Mouse (Mus musculus) embryo, embryonic 10 days (tissue): ENCODE data around the gene Trhr2.

Experiments used
- DNase-seq: peaks from one replicate; pipeline ENCODE4 v3.0.0-alpha.2; 2015; ENCODE audit warnings: low spot score

Gene Trhr2

DNA sequence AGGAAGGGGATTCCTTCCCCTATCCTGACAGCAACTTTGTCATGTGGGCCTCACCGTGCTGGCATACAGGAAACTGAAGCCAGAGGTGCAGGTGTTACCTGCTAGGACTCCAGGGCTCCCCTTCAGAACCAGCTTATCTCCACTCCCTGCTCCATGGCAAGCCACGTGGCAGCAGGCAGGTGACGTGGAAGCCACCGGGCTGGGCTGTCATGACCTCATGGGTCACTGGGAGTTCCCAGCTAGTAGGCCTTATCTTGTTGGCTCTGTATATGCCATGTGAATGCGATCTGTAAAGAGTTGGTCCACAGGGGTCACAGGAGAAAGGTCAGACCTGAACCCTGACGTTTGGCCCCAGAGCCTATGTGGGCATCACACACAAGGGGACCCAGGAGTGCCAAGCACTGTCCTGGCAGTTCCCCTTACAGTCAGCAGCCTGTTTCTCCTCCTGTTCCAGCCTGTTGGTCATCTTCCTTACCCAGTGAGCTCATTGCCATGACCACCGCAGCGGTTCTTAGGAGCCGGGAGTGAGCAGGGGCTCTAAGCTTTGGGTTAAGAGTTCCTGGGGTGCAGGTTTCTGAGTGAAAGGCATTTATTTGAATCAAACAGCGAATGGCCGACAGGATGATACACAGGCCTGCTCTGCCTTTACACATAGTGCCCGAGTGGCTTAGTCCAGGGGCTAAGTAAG lies 30.0 kb downstream of the Trhr2 start:
- no peak for DNase-seq

DNA sequence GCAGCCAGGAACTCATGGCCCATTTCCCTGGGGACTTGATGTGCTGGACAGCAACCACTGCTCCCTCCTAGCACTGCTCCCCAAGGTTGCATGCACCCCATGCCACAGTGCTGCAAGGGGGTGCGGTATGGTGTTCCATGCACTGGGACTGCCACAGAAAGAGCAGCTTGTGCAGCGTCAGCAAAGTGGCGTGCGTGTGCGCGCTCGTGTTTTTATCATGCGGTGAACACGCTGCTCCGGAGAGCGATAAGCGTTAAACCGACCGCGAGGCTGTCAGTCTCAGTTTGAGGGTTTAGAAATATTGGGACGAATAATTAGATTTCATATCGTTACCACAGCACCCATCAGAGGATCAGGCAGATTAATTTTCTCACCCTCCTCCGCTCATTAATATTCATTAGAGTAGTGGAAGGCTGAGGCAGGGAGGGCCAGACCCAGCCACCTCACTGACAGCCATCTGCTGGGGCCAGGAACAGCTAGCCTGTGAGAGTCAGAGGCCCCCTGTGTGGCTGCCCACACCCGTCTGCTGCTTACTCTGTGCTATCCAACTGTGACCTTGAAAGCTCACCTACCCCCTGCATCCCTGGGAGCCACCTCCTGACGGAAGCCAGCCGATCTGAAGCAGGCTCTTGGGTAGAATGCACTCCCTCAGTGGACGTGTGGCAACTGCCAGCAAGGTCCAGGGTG lies 30.9 kb downstream of the Trhr2 start:
- DNase-seq, result no peak

DNA sequence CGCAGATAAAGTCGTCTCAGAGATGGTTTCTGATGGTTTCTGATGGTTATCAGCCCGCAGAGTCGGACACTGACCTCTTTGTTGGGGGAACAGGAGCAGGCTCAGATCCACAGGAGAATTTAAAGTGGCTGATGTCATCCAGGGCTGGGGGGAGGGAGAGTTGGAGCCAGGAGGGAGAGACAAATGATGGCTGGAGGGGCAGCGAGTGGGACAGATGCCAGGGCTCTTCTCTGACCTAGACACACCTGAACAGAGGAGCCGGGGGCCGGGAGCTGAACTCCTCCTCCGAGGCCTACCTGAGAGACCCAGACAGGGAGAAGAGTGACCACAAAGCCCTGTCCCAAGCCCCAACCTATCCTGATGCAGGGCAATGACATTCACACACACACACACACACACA lies 31.5 kb downstream of the Trhr2 start:
- no peak for DNase-seq

DNA sequence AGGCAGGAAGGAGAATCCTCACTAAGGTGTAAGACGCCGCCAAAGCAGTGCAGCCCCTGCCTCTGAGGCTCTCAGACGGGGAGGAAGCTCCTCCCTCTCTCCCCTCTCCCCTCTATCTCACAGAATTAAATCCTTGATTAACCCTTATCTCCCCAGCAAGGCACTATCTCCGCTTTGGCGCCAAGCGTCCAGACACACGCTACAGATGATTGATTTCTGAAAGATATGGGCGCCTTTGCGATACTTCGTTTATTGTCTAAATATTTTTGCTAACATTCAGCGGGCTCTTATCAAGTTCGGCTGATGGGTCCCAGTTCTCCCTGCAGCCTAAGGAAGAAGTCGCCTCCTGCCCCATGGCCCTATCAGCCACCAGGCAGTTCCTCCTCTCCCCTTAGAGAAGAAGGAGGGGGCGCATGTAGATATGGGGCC lies 34.4 kb downstream of the Trhr2 start:
- DNase-seq, result no peak

DNA sequence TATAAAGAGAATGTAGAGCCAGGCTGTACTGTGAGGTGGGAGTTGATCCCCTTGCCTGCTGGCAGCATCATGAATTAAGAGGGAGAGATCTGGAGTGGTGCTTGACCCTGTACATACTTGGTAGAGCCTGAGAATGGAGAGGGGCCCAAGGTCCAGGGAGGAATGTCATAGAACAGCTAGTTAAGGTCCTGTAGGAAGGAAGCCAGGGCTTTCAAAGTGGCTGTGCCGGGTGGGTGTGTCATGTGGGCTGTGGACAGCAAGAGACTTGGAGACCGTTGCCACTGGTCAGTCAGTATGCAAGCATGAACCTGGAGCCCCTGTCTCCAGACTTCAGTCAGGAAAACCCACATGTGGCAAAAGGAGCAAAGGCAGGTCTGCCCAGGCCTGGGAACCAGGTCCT lies 35.4 kb downstream of the Trhr2 start:
- DNase-seq, result no peak

DNA sequence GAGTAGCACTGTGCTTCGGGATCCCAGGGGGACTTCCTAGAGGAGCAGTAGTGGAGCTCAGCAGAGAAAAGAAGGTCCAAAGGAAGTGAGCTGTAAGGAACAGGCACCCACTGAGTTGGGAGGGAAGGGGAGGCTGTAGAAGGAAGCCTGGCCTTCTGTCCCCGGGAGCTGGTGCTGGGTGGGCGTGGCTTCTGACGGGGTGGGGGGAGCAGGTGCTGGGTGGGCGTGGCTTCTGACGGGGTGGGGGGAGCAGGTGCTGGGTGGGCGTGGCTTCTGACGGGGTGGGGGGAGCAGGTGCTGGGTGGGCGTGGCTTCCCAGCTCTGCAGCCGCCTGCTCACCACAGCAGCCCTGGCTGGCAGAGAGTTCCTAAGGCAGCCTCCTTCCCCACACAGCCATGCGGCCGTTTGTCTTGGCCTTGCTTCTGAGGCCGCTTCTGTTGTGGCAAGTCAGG lies 36.6 kb downstream of the Trhr2 start:
- peak; percentile 49 for DNase-seq

DNA sequence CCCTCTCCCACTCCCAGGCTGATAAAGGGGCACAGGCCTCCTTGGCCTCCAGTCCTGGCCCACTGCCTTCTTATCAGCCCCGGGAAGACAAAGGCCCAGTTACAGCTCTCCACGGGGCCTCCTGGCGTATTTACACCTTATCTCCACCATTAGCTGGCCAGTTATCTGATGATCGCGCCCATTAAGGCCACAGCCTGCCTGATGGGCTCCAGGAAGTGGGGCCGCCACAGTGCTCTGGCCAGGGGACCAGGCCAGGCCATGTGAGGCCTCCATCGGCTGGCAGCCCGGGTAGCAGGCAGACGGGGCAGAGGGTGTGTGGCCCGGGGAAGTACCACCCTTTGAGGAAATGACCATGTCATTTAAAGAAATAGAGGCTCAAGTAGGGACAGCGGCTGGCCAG lies 37.8 kb downstream of the Trhr2 start:
- no peak for DNase-seq

DNA sequence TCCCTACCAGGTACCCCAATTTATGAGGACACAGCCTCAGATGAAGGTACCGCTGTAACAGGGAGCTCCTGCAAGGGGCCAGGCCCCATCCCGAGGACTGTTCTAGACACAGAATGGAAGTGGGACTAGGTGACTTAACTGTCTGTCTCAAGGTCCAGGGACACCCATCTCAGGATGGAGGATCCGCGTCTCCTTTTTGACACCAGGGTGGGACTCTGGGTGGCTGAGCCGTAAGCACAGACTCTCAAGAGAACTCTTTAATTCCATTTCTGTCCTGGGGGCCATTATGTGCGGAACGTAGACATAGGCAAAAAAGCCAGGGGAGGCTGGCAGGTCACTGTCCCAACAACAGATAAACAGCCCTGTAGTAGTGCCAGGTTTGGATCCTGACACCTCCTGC lies 38.4 kb downstream of the Trhr2 start:
- DNase-seq, result no peak

DNA sequence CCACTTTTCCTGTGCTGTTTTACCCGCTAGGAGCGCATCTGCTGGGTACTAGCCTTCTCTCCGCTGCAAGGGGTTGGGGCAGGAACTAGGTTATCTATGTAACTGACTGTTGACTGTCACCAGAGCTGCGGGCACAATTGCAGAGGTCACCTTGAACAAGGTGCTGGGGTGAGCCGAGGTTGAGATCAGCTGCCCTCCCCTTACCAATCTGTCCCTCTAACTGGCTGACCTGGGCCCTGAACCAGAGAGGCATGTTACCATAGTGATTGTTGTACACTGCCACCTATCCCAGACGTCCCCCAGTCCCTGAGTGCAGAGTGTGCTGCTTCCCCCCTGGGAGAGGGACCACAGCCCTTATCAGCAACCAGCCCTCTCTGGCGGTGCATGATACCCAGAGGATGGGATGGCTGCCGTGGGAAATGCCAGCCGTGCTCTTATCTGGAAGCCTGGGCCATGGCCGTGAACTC lies 39.1 kb downstream of the Trhr2 start:
- DNase-seq, result no peak

DNA sequence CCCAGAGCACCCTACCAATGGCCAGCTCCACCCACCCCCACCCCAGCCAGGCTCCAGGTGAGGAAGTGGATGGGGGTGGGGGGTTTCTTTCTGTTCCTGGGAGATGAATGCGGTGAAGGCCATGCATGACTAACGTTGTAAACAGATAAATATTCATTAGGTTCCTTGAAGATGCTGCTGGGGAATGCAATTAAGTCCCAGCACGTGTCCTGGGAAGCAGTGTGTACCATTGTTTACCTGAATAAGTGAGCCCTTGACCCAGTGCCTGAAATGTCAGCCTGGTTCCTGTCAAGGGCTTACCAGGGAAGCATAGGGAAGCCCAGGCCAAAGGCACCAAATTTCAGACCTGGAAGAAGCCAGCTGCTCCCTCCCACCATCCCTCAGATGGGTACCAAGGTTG lies 40.0 kb downstream of the Trhr2 start:
- DNase-seq, result no peak

DNA sequence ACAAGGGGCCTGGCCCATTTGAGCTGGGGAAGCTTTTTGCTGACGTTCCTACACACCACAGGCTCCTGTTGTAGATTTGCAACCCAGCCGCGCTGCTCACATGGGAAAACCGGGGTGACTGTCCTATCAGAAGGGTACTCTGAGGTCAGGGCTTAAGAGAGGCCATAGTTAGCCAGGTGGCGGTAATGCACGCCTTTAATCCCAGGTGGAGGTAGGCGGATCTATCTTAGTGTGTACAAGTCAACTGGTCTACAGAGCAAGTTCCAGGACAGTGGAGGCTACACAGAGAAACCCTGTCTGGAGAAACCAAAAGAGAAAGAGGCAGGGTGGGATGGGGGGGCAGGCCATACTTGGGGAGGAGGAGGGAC lies 40.9 kb downstream of the Trhr2 start:
- no peak for DNase-seq

DNA sequence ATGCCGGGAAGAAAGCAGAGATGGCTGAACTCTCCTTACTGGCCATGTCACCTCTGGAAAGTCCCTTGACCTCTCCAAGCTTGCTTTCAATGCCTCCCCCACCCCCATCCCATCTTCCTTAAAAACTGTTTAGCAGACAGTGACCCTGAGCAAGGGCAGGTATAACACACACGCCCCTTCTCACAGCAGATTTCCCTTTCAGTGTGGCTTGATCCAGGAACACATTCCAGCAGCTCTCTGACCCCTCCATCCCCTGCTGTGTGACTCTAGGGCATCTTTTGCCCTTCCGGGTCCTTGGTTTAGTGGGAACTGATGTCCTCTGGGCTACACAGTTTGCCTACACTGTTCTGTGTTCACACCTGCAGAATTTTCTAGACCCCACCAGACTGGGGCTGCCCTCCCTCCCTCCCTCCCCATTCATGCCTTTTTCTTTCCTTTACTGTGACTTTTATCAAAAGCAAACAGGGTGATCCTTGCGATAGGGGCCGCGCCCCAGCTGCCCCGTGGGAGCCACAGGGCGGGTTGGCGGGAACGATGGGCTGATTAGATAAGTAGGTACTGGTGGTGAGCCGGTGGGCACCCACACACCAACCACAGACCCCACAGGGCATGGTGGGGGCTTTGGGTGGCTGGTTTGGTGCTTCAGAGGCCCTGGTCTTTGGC lies 41.4 kb downstream of the Trhr2 start:
- DNase-seq, result no peak

DNA sequence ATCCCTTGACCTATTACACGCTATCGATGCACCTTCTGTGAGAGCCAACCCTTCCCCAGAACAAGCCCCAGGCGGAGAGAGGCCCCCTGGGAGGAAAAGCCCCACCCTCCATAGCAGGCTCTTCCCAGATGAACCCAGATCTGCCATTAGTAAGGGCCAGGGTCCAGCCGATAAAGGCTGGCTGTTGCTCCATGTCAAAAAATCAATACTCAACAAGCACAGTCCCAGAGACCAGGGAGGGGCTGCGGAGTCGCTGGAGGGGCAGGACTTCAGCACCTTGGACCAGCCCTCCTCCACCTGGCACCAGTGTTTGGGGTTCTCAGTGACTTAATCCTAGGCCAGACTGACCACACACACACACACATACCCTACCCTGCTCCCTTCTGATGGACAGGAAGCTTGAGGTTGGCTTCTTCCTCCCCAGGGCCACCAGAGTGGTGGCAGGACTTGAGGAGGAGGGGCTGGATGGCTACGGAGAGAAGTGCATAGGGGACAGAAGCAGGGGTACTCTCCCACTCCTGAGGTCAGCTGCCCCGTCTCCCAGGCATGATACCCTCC lies 42.5 kb downstream of the Trhr2 start:
- no peak for DNase-seq

DNA sequence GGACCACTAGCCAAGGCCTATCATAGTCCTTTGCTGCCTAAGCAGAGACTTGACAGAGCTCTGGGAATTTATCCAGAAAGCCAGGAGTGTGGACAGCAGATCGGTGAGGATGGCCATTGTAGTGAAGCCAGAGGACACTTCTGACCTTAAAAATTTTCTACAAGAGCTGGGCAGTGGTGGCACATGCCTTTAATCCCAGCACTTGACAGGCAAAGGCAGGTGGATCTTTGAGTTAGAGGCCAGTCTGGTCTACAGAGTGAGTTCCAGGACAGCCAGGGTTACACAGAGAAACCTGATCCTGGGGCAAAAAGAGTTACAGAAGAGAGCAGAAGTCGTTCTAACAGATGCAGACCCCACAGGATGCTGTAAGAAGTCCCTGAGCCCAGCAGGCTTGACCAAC lies 44.1 kb downstream of the Trhr2 start:
- no peak for DNase-seq

DNA sequence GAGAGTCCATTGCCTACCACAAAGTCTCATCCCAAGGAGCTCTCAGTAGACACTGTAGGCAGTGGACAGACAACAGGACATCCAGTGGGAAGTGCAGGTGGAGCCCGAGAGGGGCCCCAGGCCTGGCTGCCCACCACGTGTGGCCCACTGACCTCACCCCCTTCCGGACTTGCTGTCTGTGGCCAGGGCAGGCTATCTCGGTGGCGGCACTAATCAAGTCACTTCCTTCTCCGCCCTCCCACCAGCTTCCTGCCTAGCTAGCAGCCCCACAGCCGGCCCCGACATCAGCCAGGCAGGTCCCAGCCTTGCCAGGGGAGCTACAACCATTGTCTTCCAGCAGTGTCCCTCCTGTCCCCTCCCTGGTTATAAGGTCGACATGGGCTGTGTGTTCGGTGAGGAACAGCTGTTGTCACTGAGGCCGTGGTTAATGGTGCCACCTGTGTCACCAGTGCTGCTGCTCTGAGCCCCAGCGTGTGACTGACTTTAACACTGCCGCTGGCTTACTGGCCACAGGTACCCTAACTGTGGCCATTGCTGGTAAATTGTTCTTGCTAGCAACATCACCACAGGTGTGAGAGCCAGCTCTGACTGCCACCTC lies 45.5 kb downstream of the Trhr2 start:
- no peak for DNase-seq

DNA sequence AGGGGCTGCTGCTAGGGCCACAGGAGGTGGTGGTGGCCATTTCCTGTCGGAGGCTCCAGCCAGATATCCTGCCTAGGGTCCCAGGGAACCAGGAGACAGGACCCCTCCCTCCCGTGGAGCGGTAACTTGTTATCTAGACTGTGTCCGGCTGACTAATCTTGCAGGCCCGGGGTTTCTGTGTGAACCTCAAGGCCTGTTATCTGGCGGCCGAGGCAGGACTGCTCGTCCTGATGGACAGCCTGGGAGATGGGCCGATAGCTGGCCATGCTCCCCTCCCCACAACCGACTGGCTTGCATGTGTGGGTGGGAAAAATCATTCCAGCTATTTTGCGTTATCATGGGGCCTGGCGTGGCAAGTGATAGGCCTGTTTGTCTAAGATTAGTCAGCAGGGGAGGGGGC lies 47.2 kb downstream of the Trhr2 start:
- DNase-seq, result peak; percentile 37

DNA sequence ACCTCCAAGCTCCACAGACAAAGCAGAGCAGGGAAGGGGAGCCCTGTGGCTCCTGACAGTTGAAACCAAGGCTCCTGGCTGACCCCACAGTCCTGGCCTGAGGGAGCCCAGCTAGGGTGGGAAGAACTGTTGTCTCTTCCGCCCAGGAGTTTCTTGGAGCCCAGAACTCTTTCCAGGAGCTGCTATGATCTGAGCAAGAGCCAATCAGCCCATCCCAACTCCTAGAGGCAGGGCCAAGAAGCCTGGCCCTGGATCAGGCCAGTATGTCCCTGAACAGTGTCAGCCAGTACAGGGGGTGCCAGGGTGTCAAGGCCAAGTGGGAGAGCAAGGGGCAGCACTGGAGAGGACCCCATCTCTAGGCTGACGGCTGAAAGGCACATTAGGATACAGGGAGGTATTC lies 48.0 kb downstream of the Trhr2 start:
- DNase-seq, result no peak

DNA sequence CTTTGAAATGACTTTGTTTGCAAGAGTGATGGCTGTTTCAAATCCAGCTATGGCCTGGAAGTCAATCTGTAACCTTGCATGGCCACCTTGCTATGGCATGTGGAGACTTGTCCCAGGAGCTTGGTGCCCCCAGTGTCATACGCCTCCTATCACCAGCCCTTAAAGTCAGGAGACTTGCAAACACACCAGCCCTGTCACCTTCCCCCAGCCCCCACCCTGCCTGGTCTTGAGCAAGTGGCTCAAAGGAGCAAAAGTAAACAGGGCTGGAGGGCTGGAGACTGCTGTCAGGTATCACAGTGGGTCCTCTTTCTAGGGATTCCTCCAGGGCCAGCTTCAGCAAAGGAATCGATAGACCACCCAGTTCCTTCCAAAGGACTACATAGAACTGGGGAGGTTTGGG lies 49.4 kb downstream of the Trhr2 start:
- DNase-seq, result no peak

DNA sequence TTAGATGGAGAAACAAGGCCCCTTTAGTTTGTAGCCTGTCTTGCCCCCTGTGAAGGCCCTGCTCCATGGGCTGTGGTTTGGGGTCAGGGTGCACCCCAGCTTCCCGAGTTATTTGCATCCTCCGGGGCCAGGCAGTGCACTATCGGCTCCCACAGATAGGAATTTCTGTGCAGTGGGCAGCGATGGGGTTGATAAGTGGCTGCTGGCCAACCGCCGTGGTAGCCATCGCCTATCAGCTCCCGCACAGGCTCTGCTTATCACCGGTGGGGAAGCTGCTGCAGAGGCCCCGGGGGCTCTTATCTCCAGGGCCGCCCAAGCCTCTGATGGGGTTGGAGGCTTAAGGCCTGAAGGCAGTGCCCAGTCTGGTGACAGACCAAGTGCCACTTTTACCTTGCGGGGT lies 51.3 kb downstream of the Trhr2 start:
- DNase-seq, result no peak

DNA sequence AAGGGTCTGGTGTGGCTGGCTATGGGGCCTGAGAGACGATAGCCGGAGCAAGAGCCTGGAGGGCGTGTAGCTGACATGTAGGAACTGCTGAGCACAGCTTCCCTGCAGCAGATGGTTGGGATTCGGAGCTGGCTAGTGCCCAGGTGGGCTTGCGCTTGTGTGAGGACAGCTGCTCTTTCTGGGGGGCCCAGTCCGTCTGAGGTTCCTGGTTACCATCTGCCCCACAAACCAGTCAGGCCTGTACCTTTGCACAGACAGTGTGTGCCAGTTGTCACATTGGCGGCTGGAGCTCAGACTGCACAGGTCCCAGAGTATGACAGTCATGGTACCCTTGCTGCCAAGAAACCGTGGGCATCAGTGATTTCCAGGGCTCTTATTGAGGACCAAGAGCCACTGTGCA lies 52.7 kb downstream of the Trhr2 start:
- DNase-seq, result no peak
